Mouse (Mus musculus) thymus, postnatal 10 days (tissue): ENCODE measurements around the gene Tmem44.
"Not testable (repeated sequence)": the region's sequence is repeated elsewhere in the genome, so short reads cannot be mapped to it uniquely, and the experiment has no call there.

Source experiments
- DNase-seq, 2 experiments: peaks; one replicate each; pipeline ENCODE4 v3.0.0; 2021; ENCODE audit warnings: low spot score in 2 of 2

The Tmem44 gene

DNA sequence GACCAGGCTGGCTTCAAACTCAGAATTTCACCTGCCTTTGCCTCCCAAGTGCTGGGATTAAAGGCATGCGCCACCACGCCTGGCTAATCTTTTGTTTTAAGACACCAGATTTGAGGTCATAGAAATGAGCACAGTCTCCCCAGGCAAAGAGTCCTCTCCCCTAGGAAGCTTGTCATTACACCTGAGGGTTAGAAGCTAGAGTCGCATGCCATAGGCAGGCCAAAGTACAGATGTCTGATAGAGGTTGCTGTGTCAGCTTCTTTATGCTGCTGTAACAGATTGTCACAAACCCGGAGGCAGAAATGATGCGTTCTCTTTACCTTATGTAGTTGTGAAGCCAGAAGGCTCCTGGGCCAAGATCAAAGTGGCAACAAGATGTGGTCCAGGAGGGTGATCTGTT, 53.3 kb downstream of the Tmem44 start:
- no peak for DNase-seq

DNA sequence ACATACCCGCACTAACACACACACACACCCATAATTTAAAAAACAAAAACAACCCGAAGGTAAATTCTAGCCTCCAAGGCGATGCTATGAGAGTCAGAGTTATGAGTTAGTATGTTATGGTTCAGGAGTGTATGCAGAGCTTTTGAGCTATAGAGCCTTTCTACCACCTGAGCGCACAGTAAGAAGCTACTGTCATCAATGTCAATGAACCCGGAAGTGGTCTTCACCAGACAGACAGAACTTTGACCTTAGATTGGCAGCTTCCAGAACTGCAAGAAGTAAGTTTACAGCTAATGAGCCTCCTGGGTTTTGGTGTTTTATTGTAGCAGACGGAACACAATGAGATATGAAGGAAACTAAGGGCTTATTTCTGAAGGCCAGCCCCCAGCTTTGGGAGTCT, 55.8 kb downstream of the Tmem44 start:
- DNase-seq = no peak

DNA sequence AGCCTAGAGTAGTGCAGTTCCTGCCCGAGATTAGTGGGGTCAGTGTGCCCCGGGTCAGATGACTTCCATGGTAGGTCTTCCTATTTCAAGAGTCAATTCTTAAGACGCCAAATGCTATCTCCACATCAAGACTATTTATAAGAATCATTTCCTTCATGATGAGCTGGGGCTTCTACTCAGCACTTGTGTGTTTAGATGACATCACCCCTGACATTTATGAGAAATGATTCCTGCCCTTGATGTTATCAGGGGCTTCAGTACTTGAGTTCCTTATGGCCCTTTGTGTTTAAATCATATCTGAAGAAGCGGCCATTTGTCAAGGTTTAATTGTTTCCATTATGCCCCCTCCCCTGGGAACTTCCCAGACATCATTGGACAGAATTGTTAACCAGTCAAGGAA, 58.9 kb downstream of the Tmem44 start:
- no peak for DNase-seq

DNA sequence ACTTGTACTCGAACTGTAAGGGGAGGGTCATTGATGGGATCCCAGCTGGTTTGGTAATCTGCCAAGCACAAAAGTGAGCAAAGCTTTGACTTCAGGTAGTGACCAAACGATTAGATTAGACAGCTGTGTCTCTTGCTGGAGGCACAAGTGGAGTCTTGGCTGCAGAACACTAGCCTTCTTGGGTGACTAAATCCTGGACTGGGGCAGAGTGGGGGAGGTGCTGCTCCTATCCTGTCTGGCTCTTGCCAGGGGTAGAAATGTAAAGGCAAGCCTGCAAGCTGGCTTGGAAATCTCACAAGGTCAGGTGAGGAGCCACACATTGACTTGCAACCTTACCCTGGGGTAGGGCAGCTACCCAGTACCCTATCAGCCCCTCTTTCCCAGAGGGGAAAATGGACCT, 59.9 kb downstream of the Tmem44 start:
- DNase-seq = no peak

DNA sequence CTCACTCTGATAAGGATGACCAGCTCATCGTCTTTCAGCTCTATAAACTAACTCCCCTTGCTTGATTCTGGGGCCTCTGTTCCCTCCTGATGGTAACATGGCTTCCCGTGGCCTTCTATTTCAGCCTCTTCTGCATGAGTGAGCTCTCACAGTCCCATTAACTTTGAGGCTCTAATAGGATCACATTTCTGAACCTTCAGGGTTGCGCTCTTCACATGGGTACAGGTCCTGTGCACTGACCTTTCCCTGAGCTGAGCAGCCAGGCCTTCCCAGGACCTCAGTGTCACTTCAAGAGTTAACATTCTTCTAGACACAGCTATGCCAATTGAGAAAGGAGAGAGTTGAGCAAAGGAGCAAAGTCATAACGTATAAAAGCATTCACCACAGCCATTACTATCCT, 60.3 kb downstream of the Tmem44 start:
- DNase-seq = no peak

DNA sequence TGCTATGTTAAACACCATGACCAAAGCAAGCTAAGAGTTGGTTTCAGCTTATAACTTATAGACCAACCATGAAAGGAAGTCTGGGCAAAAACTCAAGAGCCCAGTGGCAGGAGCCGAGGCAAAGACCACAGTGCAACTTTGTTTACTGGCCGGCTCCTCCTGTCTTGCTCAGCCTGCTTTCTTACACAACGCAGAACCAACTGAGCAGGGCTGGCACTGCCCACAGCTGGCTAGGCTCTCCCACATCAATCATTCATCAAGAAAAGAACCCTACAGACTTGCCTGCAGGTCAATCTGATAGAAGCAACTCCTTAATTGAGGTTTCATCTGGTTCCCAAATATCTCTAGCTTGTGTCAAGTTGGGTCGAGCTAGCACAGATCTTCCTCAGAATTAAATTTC, 61.0 kb downstream of the Tmem44 start:
- no peak for DNase-seq

DNA sequence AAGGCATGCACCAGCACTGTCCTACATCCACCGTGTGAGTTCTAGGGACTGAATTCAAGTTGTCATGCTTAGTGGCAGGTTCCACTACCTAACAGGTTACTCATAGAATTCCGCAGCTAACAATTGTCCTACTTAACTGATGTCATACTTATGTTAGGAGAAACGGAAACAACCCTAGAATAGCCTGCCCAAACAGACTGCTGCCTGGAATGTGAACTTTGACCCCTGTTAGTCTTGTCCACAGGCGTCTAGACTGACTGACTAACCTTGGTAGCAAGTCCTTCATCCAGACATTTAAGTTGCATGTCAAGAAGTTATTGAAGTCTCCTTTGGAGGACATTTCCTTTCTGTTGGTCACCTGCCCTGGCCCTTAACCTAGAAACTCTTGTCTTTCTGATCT, 64.1 kb downstream of the Tmem44 start:
- DNase-seq = no peak

DNA sequence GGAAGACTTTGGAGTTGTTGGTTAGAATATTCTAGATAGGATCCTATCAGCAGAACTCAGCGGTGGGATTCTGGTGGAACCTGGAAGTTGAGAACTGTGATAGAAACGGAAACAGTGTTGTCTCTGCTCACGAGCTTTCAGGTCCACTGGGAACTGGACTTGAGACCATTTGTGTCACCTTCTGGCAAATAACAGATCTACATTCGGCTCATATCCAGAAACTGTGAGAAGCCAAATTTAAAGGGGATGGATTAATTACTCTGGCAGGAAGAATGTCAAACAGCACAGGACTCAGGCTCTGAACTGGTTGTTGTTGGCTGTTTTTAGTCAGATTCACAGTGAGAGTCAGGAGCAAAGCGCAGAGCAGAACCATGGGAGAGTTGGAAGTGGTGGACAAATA, 72.9 kb downstream of the Tmem44 start:
- DNase-seq = no peak

DNA sequence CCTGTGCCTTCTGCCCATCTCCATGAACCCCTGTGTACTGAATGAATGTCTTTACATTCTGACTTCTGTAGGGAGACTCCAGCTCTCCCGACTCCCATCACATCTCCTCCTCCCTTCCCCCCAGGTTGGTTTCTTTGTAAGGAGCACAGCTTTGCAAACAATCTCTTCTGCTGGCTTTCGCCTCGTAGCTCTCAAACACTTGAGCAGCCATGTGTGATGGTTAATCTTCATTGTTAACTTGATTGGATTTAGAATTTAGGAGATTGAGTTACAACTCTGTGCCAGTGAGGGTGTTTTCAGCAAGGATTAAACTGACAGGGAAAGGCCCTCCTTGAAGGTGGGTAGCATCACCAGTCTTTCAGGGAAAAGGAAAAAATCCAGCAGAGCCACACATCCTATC, 73.6 kb downstream of the Tmem44 start:
- DNase-seq = no peak

DNA sequence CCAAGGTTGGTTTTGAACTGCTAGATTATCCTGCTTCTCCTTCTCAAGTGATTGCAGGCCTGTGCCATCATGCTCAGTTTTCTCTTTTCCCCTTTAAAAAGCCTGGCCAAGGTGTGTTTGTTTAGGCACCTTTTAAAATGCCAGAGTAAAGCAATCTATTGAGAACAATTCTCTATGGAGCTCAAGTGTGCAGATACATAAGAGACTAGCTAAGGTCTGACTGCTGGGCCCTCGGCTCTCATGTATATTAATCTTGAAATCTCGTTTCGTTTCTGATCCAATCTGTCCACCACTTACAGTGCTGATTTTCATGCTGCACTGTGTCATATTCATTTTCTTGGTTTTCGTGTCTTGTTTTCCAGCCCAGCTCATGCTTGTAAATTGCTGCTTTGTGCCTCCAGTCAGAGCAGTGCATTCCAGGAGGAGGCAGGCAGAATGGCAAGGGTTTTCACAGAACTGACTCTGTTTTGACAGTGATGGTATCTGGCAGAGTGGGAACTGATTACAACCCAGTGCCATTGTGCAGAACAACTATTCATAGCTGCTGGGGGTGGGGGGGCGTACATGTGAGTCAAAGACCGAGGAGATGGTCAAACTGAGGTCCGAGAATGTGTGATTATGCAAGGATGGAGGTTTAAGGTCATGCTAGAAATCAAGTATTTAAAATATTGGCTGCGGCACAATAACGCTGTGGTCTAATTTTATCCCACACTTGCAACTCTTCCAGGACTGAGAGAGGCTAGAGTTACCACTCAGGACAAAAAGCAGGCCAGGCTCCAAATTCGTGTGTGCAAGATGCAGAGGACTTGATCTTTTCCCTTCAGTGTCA, 74.8 kb downstream of the Tmem44 start:
- no peak for DNase-seq

DNA sequence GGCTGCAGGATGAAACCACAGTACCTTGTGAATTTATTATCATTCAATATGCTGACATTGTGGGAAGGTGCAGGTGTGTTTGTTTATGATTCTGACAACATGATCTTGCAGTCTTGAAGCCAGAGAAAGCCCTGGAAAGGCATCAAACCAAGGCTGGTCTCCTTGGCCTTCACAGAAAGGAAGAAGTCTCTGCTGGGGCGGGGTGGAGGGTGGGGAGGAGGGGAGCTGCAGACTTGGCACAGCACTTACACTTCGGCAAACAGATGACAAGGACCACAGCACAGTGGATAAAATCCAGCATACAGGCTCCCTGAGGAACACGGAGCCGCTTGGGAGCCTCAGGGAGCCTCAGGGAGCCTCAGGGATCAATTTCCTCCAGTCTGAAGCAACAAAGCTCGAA, 78.2 kb downstream of the Tmem44 start:
- DNase-seq = no peak

DNA sequence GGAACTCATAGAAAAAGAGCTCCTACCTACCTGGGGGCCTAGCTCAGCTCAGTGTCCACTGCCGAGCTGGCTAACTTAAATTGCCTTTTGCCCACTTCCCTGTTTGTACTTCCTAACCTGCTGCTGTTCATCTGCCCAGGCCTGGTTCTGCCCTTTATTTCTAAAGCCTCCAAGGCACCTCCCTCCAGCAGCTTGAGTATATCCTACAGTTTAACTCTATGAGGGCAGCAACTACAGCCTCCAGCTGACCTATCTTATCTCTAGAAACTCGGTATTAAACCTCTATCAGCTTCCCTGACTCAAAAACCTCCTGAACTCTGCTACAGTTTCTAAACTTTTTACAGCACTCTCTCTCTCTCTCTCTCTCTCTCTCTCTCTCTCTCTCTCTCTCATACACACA, 78.7 kb downstream of the Tmem44 start:
- no peak for DNase-seq

DNA sequence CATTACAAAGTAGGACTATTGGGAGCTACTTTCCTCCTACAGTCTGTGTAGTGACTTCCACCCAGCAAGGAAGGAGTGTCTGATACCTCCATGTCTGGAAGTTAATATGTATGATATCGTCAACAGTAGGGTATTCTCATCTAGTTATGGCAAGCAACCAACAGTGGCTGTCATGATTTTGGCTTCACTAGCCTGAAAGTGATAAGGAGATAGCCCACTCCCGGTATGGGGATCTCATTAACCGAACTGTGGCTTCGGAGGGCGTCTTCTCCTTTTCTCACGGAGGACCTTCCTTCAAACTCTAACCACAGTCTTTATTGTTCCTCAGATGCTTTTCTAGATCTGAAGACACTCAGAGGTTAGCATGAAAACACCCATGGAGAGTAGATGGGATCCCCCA, 81.7 kb downstream of the Tmem44 start:
- no peak for DNase-seq

DNA sequence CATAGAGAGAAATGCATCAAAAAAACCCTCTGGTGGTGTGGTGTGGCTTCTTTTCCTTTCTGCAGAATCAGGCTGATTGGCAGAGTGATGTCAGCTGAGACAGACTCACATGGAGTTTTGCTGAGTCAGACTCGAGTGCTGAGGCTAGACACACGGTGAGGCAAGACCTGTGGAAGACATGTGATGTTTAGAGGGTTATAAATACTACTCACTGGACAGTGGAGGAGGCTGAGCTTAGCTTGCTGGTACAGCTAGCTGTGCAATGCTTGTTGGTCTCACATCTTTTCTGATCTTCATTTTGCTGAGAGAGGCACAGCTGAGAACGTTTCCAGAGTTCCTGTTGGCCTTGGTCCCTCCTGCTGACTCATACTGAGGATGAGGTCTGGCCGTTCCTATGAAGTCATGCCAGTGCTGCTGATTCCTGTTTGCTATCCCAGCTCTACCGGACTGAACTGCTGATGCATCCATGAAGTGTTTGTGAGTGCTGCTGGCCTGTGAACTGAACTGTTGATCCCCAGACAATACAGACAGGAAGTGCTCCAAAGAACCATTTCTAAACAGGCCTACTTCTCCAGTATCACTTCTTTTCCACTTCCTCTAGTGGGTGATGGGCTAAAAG, 84.9 kb downstream of the Tmem44 start:
- no peak for DNase-seq

DNA sequence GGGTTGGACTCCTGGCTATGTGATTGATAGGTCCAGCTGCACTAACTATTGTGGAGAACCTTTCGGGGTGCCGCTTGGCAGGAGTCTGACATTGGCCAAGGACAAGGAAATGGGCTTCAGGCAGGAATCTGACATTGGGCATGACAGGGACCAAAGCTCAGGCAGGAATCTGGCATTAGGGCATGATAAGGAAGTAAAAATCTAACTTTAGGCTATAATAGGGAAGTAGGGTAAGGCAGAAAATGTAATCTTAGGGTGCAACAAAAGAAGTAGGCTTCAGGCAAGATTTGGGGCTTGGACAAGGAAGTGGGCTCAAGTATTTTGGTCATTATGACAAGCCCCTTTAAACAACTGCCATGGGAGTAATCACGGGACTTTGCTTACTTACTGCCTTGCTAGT, 85.9 kb downstream of the Tmem44 start:
- DNase-seq = not testable (repeated sequence)
